Mouse (Mus musculus) right cerebral cortex, postnatal 36 days (tissue): ENCODE data around the gene Daam1.
A peak's percentile ranks its signal among the peaks of the same experiment; 100 is the strongest.

Experiments used
- DNase-seq, 2 experiments: peaks; one replicate each; pipeline ENCODE4 v3.0.0; 2022; ENCODE audit warnings: low spot score in 2 of 2, mixed read lengths in 1 of 2

The Daam1 gene

DNA sequence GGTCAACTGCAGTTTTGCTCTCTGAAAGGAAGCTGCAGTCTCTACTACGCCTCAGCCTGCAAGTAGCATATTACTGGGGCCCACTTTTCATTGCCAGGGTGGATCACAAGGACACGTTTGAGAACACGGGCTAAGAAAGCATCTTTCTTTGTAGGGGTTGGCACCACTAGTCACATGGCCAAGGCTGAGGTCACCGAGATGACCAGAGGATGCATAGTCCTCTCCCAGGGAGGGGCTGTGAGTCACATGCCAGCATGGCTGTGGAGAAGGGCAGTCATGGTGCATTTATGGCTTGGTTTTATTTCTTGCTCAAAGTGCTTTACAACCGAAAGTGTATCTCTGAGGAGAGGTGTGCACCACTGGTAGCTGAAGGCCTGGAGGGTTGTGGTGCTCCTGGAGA, 67.4 kb downstream of the Daam1 start:
- no peak for DNase-seq

DNA sequence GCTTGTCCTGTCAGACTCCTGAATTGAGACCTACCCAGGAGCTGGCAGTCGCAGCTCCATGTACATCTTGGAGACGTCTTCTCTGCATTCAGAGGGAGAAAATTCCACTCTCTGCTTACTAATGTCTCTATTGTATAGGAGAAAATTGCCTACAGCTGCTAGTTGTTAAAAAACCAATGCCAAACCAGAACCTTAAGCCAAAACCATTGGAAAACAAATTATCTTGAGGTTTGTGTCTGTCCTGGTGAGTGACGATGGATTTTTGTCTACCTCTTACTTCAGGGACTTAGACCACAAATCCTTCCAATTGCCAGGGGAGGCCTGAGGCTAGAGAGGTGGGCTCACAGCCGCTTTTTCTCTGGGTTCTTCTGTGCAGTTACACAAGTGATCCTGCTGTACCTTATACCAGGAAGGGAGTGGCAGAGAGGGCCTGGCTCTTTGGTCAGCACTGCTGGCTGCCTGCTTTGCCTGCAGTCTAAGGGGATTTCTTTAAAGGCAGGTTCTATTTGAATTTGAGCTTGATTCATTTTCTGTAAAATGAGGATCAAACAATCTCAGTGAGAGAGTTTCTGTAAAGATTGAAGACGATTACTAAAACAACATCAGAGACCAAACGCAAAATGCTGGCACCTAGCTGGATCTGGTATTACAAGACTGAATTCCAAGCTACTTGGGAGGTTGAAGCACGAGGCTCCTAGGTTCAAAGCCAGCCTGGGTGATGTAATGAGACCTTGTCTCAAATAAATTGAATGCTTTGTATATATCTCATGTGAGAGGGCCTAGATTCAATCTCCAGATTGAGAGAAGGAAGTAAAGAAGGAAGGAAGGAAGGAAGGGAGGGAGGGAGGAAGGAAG, 68.0 kb downstream of the Daam1 start:
- no peak for DNase-seq

DNA sequence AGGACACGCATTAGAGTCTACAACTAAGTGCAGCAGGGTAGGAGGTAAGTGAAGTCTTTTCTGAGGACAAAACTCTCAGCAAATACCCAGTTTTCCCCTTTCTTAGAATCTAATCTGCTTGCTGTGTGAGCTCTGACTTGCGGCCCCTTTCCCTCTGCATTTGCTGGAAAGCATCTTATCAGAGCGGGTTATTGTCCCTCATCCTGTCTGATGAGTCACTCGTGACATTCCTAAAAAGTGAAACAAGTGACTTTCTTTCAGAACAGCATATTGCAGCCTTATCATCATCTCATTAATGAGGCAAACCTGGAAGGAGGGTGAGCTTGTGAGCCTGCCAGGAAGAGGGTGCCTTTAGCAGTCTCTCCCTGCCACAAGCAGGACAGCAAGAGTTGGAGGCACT, 68.7 kb downstream of the Daam1 start:
- DNase-seq: no peak

DNA sequence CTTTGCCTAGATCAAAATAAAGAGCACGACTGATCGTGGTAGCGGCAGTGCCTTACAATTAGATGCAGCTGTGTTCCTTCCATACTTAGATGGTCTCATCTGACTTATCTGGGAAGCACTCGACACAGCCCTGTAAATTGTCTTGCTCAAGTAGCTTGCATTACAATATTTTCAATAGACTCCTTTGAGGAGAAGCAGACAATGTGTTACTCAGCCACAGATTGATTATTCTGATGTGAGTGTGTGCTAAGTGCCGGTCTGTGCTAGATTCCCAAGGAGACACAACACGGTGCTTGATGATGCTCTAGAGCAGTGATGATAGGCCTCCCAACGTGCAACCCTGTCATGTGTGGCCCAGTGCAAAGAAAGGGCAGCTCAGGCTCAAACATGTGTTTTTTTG, 70.3 kb downstream of the Daam1 start:
- DNase-seq: no peak

DNA sequence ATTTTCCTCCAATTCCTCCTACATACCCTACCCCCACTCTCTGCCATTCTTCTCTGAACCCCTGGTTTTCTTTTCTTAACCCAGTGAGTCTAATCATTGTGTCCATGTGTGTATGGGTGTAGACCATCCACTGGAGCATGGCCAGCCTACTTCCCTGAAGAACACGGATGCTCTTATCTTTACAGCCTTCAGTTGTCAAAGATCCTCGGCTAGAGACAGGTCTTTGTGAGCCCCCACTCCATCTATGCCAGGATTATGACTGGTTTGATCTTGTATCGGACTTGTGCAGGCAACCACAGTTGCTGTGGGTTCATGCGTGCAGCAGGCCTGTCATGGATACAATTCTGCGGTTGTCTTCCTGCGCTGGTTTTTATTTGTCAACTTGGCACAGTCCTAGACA, 71.0 kb downstream of the Daam1 start:
- no peak for DNase-seq

DNA sequence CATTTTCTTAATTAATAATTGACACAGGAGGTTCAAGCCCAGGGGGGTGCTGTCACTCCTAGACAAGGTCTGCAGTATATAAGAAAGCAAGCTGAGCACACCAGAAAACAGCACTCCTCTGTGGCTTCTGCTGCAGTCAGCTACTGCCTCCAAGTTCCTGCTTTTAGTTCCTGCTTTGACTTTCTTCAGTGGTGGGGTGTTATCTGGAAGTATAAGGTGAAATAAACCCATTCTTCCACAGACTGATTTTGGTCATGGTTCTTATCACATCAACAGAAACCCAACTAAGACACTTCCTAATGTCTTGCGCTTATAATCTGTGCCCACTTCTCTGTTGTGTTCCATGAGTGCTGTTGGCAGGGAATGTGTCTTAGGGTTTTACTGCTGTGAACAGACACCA, 71.4 kb downstream of the Daam1 start:
- no peak for DNase-seq

DNA sequence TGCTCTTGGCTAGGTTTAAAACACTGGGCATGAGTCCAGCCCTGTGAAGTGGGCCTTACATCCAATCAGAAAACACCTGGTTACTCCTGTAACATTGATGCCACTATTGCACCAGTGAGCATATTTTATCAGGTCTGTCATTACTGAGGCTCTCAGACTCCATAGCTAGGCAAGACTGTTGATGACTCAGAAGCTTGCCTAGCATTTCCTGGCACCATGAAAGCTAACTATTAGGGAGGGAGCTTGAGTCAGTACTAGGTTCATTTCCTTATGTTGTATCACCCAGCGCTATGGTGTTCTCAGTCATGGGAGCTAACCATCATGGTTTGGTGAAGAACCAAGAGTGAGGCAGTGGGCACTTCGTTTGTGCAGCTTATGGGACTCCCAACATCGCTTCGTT, 72.3 kb downstream of the Daam1 start:
- no peak for DNase-seq

DNA sequence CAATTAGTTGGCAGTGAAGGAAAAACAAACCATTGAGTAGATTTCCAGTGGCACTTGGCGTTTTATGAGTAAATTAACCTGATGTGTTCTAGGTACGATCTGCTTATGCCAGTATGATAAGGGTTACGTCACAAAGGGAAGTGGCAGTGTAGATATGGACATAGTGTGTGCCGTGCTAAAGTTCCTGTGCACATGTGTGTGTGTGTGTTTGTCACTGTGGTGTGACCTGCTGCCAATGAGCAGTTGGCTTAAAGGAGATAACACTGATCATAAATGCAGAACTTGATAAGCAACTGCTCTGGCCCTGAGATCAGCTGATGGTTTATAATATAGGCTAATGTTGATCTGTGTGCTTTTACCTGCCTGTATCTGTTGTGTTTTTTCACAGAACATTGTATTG, 73.4 kb downstream of the Daam1 start:
- no peak for DNase-seq

DNA sequence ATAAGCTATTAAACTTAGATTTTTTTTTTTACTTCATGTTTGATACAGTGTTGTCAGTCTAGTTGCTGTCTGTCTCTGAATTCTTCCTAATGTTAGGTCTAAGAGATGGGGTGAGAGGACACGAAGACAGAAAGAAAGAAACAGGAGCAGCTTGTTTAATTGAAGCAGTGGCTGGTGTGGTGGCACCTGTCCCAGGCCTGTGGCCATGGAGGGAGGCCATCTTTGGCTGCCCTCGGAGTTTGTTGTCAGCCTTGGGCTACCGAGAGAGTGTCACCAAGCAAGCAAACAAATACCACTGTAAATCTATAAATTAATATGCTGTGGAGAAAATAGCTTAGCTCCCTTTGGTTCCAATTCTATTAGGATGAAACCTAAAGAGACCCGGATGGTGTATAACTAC, 74.0 kb downstream of the Daam1 start:
- no peak for DNase-seq

DNA sequence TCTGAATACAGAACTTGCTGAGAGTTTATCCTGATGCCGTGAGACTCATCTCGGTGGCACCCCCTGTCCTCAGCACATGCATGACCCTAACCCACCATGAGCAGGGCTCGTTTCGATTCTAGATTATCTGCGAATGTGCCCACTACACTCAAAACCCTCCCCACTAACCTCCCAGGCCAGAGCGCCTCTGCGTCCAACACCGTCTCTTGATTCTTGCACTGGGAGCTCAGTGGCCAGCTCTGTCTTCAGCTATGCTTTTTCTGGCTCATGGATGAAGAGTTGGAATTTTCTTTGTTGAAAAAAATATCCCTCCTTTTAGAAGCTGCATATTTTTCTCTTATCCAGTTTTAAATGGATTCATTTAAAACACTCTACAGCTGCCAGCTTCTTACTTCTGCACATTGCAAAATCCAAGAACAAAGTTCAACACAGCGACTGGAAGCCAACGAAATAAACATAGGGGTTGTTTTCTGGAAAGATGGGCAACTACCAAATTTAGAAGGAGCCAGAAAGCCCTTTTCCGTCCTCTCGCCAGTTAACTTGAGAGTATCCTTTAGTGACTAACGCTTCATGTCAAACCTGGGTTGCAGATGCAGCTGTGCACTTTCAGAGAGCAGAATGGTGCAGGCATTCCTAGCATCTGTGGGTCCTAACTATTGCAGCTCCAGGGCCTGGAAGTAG, 74.9 kb downstream of the Daam1 start:
- DNase-seq: no peak

DNA sequence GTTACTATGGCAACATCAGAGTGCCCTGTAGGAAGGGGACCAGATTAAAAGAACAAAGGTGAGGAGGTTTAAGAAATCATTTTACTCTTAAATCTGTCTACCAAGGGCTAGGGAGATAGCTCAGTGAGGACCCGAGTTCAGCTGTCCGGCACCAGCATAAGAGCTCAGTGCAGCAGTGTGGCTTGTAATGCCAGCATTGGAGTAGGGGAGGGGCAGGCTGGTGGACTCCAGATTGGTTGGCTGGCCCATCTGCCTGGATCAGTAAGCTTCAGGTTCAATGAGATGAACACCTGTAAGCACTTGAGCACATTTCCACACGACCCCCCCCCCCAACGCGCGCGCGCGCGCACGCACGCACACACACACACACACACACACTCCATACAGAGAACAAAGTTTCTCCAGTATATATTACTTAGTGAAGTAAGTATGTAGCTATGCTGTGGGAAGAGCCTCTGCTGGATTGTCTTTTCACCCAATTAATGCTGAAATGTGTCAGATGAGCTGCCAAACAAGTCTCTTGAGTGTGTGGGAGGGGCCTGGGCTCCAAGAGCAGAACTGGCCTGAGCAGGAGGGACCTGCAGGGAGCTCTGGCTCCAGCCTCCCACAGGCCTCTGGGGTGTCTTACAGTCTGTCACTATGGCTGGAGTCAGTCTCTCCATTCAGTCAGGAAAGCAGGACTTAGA, 75.8 kb downstream of the Daam1 start:
- no peak for DNase-seq

DNA sequence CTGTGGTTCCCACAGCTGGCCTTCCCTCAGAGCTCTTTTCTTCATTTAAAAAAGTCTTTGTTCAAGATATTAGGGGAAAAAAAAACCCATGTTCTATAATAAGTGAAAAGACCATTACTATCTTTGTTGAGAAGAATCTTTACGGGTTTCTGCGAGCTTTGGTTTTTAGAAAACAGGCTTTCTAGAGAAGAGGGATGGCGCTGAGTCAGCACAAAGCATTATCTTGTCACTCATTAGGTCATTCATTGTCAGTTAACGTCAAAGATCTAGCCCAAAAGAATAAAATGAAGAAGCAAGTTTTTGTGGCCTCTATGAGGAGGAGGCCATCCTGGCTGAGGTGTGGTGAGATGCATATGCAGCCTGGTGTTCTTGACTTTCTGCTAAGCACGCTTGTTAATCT, 78.1 kb downstream of the Daam1 start:
- DNase-seq: no peak

DNA sequence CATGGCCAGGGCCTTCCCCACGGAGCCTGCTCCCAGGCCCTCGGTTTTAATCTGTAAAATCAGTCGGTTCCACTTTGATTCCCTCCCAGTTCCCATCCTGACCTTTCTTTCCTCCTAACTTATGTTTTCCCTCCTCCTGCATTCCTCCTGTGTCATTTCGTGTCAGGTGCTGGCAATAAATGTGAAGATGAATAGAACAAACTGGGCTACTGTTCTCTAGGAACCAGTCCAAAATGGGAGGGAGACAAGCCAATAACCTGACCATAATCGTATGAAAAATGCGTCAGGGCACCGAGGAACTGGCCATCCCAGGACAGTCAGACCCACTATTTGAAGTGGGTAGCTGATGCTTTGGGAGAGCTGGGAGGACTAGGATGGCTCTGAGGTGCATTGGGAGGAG, 79.4 kb downstream of the Daam1 start:
- DNase-seq: no peak

DNA sequence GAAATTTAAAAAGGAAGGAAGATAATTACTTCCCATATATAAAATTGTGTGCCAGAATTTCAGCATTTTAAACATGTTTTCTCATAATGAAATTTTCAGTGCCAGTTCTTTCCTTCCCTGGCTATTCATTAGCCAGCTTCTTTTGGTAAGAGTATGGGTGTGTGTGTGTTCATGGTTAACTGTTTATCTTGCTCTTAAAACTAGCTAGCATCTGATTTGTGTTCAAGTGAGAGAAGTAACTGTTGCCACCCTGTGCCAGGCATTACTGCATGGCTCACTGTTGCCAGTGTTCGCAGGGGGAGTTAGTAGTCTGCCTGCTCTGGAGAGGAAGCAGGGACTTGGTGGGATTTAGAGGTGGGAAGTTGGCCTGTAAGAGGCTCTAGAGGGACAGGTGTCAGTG, 81.4 kb downstream of the Daam1 start:
- DNase-seq: no peak

DNA sequence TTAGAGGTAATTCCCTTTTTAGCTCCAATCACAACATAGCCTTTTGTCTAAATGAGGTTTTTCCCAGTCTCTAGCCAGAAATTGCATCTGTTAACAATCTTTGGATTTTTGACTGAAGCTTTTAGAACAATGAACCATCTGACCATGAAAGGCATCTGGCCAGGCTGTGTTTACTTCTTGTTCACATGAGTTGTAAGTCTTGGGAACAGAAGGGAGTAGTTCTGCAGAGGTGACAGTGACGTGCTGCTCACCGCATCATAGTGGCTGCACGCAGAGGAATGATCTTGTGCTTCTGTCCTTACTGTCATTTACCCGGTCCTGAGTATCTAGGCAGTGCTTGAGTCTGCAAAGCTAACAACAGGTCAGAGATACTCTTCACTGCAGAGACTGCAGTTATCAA, 88.3 kb downstream of the Daam1 start:
- no peak for DNase-seq

DNA sequence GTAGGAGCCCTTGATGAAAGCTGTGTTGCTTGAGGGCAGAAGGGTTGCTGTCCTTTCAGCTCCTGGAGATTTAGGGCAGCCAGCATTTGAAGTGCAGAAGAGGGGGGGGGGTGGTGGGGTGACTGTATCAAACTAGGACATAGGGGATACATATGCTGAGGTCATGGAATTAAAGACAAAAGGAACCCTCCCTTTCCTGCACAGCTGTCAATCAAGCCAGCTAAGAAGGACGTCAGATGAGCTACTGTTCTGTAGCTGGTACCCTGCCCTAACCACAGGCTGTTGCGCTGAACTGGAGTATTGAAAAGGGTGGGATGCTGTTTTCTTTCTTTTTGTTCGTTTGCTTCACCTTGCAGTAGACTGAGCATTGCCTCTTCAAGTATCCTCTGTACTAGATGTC, 89.1 kb downstream of the Daam1 start:
- DNase-seq: no peak

DNA sequence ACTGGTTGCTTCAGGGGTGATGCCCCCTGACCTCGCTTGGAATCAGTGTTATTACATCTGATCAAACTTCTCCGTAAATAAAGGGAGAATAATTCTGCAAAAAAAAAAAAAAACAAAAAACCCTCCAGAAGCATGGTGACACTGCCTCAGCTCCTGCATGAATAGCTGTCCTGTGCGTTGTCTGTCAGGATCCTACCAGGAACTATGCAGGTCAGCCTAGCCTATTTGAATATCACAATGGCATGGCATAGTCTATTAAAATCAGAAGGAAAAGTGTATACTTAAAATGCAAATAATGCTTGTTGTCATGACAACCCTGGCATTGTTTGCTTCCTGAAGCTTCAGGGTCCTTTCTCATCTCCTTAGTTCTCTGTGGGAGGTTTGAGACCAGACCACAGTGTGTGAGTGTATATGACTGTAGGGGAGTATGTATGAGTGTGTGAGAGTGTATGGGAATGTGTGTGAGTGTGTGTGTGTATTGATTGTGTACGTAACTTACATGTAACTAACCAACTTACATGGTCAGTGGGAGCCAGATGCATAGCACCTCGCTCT, 92.0 kb downstream of the Daam1 start:
- DNase-seq: no peak

DNA sequence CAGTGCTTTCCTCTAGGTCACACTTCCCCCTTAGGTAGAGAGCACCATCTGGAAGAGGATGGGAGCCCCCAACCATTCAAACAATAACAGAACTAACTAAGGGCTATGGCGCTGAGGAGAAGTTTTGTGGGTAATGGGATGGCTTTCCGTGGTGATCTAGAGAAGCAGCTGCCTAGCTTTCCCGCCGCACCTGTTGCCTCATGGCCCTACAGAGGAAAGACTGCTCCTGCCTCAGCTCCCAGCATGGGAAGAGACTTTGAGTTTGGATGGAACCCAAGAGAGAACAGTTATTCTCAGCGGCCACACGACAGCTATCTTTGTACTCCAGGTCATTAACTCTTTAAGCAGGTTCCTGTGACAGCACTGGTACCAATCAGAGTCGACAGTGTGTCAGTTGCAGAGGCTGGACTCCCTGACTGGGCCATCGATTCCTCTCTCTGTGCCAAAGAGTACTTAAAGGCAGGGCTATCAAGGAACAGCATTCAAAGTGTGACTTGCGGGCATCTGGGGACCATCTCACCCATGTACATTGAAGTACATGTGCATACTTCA, 94.2 kb downstream of the Daam1 start:
- DNase-seq: no peak

DNA sequence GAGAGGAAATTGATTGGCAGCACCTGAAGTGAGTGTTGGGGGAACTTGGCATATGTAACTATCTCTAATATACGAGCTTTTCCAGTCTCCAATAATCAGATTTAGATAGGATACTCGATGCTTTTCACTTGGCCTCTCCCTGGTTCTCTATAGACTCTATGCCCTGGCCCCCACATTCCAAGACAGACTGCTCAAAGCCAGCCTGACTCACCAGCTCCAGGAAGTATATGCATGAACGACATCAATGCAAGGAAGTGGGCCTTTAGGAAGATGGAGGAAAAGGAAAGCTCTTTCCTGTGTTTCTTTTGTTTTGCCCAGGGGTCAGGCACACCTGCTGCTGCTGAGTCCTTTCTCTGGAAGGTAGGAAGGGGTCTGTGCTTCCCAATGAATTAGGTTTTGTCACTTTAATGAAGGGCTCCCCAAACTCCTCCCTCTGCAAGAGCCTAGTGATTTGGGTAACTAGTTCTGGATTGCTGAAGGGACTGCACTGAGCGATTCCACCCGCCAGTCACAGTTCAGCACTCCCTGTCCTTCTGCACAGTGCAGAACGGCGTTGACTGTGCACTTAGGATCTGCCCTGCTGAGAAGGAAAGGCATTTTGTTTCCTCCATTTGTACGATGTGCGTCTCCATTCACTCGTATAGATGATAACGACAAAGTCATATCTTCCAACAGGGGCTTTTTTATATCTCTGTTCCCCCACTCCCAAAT, 95.3 kb downstream of the Daam1 start:
- DNase-seq: no peak

DNA sequence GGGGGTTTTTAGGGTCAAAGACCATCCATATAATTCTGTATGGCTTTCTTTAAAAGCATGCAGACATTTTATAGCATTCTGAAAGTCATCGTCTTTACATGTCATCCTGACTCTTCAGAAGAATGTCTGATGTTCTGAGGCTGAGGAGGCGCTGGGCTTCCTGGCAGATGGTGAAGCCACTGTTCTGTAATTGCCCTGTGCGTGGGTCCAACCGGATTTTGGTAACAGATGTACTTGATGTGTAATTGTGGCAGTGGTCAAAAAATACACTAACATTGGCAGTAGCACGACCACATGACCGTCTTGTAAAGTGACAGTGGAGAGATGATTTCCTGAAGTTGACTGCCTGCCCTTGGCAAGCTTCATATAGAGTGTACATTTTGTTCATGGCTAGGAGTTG, 97.2 kb downstream of the Daam1 start:
- peak; percentile 24 to 54 for DNase-seq

DNA sequence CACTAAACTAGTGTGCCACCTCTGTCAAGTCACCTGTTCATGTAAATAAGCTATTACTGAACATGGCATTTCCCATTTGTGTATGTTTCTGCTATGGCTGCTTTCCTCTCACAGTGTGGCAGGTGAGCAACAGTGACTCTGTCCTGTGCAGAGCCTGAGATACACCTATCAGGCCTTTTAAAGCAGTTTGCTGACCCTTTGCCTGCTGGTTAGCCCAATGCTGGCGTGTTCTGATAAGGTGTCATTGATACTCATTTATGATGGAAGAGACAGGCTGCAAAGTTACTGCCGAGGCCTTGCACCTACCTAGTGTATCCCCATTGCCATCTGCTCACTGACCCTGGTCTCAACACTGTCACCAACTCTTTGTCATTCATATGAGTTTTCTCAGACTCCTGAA, 99.0 kb downstream of the Daam1 start:
- DNase-seq: no peak
